Comparison of ENCODE assay signal across 8 mouse cellular contexts in genomic region chr6:52175864-52176263, GRCm38 (mm10). TPM values are rescaled to one million over a fixed set of nuclear protein-coding genes. Genes with fewer than 3 reads are reported as not detected.
A peak's percentile ranks its signal among the peaks of the same experiment; 100 is the strongest.
DNase-seq lines count a peak whose midpoint lies in the region; ATAC-seq and TF ChIP-seq lines count a peak whose summit lies in the region.

No protein-coding gene starts in this region.

- no peak overlapping the region for H3K9ac ChIP-seq in forebrain, embryonic 12.5 days
- H3K9ac ChIP-seq in forebrain, embryonic 13.5 days = no peak overlapping the region
- H3K9ac ChIP-seq in embryonic facial prominence, embryonic 12.5 days = no peak overlapping the region; the same call in 1 of the 2 replicates
- H3K9ac ChIP-seq in kidney, embryonic 15.5 days = peak overlapping the region; percentile 78

- no peak for TF ChIP-seq POLR2A in thymus, adult 2 months (IDR thresholded peaks at IDR 0.05; ENCODE audit: control insufficient read depth, extremely low read depth, insufficient read depth, low read length, poor library complexity)

- H3K4me2 ChIP-seq in forebrain, embryonic 12.5 days = no peak overlapping the region
- H3K4me2 ChIP-seq in forebrain, embryonic 13.5 days = no peak overlapping the region
- H3K4me2 ChIP-seq in embryonic facial prominence, embryonic 12.5 days (replicated peaks) = peak overlapping the region; percentile 13; the same call in 1 of the 2 replicates
- H3K4me2 ChIP-seq in kidney, embryonic 15.5 days = peak overlapping the region; percentile 67

- 1% methylated on average over 23 of the region's 35 CpGs for WGBS in forebrain, embryonic 12.5 days
- 3% methylated on average over 15 of the region's 35 CpGs for WGBS in forebrain, embryonic 13.5 days
- 0% methylated on average over 9 of the region's 35 CpGs for WGBS in embryonic facial prominence, embryonic 12.5 days
- WGBS in kidney, embryonic 15.5 days = 0% methylated on average over 18 of the region's 35 CpGs
- WGBS in thymus, adult 2 months = 74% methylated on average over 35 of the region's 35 CpGs

- peak overlapping the region; percentile 15 for H3K4me3 ChIP-seq in forebrain, embryonic 12.5 days (replicated peaks)
- no peak overlapping the region for H3K4me3 ChIP-seq in forebrain, embryonic 13.5 days
- H3K4me3 ChIP-seq in embryonic facial prominence, embryonic 12.5 days = peak overlapping the region; percentile 23
- peak overlapping the region; percentile 62 for H3K4me3 ChIP-seq in kidney, embryonic 15.5 days (replicated peaks)
- H3K4me3 ChIP-seq in thymus, adult 2 months (ENCODE audit: control insufficient read depth, insufficient read depth, low read length) = no peak overlapping the region

- no peak overlapping the region for H3K27ac ChIP-seq in forebrain, embryonic 12.5 days
- H3K27ac ChIP-seq in forebrain, embryonic 13.5 days = no peak overlapping the region
- H3K27ac ChIP-seq in embryonic facial prominence, embryonic 12.5 days = 0 out of 2 replicates have a peak overlapping the region, but pooled peaks have one; percentile 56
- peak overlapping the region; percentile 98 for H3K27ac ChIP-seq in kidney, embryonic 15.5 days
- H3K27ac ChIP-seq in thymus, adult 2 months (ENCODE audit: control insufficient read depth, insufficient read depth, low read length) = no peak overlapping the region

- no peak for ATAC-seq in forebrain, embryonic 12.5 days (ENCODE audit: low FRiP score)
- no peak for ATAC-seq in forebrain, embryonic 13.5 days
- ATAC-seq in embryonic facial prominence, embryonic 12.5 days (ENCODE audit: insufficient number of reproducible peaks, insufficient read depth, low FRiP score, low TSS enrichment) = no peak
- peak; percentile 29 for ATAC-seq in kidney, embryonic 15.5 days (replicated peaks; ENCODE audit: low FRiP score)

- H3K4me1 ChIP-seq in forebrain, embryonic 12.5 days = peaks cover 13% of the 10 kb centered on the region
- peaks cover 7% of the 10 kb centered on the region; the same call in 1 of the 2 replicates for H3K4me1 ChIP-seq in forebrain, embryonic 13.5 days
- peaks cover 7% of the 10 kb centered on the region; the same call in 1 of the 2 replicates for H3K4me1 ChIP-seq in embryonic facial prominence, embryonic 12.5 days
- H3K4me1 ChIP-seq in kidney, embryonic 15.5 days = peaks cover 87% of the 10 kb centered on the region
- no peaks in the 10 kb centered on the region for H3K4me1 ChIP-seq in thymus, adult 2 months (replicated peaks; ENCODE audit: control insufficient read depth, insufficient read depth, low read length)

- no peaks in the 10 kb centered on the region for H3K9me3 ChIP-seq in forebrain, embryonic 12.5 days
- no peaks in the 10 kb centered on the region for H3K9me3 ChIP-seq in forebrain, embryonic 13.5 days (replicated peaks)
- H3K9me3 ChIP-seq in embryonic facial prominence, embryonic 12.5 days = no peaks in the 10 kb centered on the region
- no peaks in the 10 kb centered on the region for H3K9me3 ChIP-seq in kidney, embryonic 15.5 days (replicated peaks)

- DNase-seq in lung, postnatal 14 days = peak; percentile 75
- DNase-seq in gastrocnemius, postnatal 10 days = no peak
- no peak for DNase-seq in layer of hippocampus, adult 18-20 months (ENCODE audit: low spot score in 2 of 2)
- no peak for DNase-seq in thymus, adult 2 months

- H3K27me3 ChIP-seq in forebrain, embryonic 12.5 days = peaks cover 97% of the 10 kb centered on the region
- H3K27me3 ChIP-seq in forebrain, embryonic 13.5 days = peaks cover 99% of the 10 kb centered on the region
- peaks cover 95% of the 10 kb centered on the region for H3K27me3 ChIP-seq in embryonic facial prominence, embryonic 12.5 days
- no peaks in the 10 kb centered on the region for H3K27me3 ChIP-seq in kidney, embryonic 15.5 days
- no peaks in the 10 kb centered on the region for H3K27me3 ChIP-seq in thymus, adult 2 months (ENCODE audit: control insufficient read depth, insufficient read depth, low read length)

- no peak for TF ChIP-seq CTCF in thymus, adult 2 months (IDR thresholded peaks at IDR 0.05; ENCODE audit: borderline replicate concordance, control insufficient read depth, extremely low read depth, insufficient read depth, low read length, poor library complexity)

- no peaks in the 10 kb centered on the region for H3K36me3 ChIP-seq in forebrain, embryonic 12.5 days (replicated peaks)
- no peaks in the 10 kb centered on the region for H3K36me3 ChIP-seq in forebrain, embryonic 13.5 days (ENCODE audit: poor library complexity, severe bottlenecking)
- no peaks in the 10 kb centered on the region for H3K36me3 ChIP-seq in embryonic facial prominence, embryonic 12.5 days
- H3K36me3 ChIP-seq in kidney, embryonic 15.5 days = no peaks in the 10 kb centered on the region
- H3K36me3 ChIP-seq in thymus, adult 2 months (ENCODE audit: control insufficient read depth, insufficient read depth, low read length) = no peaks in the 10 kb centered on the region

RNA-seq across cellular contexts. Expression of gene 5730596B20Rik, which starts 1.4 kb away (rescaled TPM):
- polyA plus RNA-seq in forebrain, embryonic 12.5 days (2016; fragmentation: Nextera tagmentation; extraction: Ambion mirVana) = not detected in 2 replicates
- not detected in 2 replicates for polyA plus RNA-seq in forebrain, embryonic 13.5 days (2015; fragmentation: Nextera tagmentation; extraction: Ambion mirVana)
- polyA plus RNA-seq in embryonic facial prominence, embryonic 12.5 days (2016; fragmentation: Nextera tagmentation; extraction: Ambion mirVana) = 0.17 and 0.35 TPM in 2 replicates
- polyA plus RNA-seq in kidney, embryonic 15.5 days (2015; fragmentation: Nextera tagmentation; extraction: Ambion mirVana) = 2.1 and 2.4 TPM in 2 replicates
- under 1 TPM; 0.12 to 0.25 TPM for total RNA-seq in gastrocnemius, postnatal 10 days (2021)
- total RNA-seq in layer of hippocampus, adult 18-20 months (2021) = not detected
- polyA plus RNA-seq in thymus, adult 2 months (2012; rRNA removed) = 0.04 TPM in 1 of 2 replicates, not detected in the other

RNA-seq across cellular contexts. Expression of gene Hoxa2, which starts 11.2 kb away (rescaled TPM):
- not detected in 2 replicates for polyA plus RNA-seq in forebrain, embryonic 12.5 days (2016; fragmentation: Nextera tagmentation; extraction: Ambion mirVana)
- polyA plus RNA-seq in forebrain, embryonic 13.5 days (2015; fragmentation: Nextera tagmentation; extraction: Ambion mirVana) = not detected in 2 replicates
- polyA plus RNA-seq in embryonic facial prominence, embryonic 12.5 days (2016; fragmentation: Nextera tagmentation; extraction: Ambion mirVana) = 15.1 and 18.2 TPM in 2 replicates
- 2.2 and 3.6 TPM in 2 replicates for polyA plus RNA-seq in kidney, embryonic 15.5 days (2015; fragmentation: Nextera tagmentation; extraction: Ambion mirVana)
- total RNA-seq in gastrocnemius, postnatal 10 days (2021) = 1 to 10 TPM in 1 of 2 experiments, under 1 TPM in 1; 0.87 to 1.4 TPM
- not detected for total RNA-seq in layer of hippocampus, adult 18-20 months (2021)
- polyA plus RNA-seq in thymus, adult 2 months (2012; rRNA removed) = 0.85 and 1.4 TPM in 2 replicates

RNA-seq across cellular contexts. Expression of gene Hoxa4, which starts 15.7 kb away (rescaled TPM):
- polyA plus RNA-seq in forebrain, embryonic 12.5 days (2016; fragmentation: Nextera tagmentation; extraction: Ambion mirVana) = not detected in 2 replicates
- polyA plus RNA-seq in forebrain, embryonic 13.5 days (2015; fragmentation: Nextera tagmentation; extraction: Ambion mirVana) = not detected in 2 replicates
- 0.14 TPM in 1 of 2 replicates, not detected in the other for polyA plus RNA-seq in embryonic facial prominence, embryonic 12.5 days (2016; fragmentation: Nextera tagmentation; extraction: Ambion mirVana)
- 1.5 and 1.8 TPM in 2 replicates for polyA plus RNA-seq in kidney, embryonic 15.5 days (2015; fragmentation: Nextera tagmentation; extraction: Ambion mirVana)
- total RNA-seq in gastrocnemius, postnatal 10 days (2021) = 1 to 10 TPM; 7.5 to 8.5 TPM
- not detected for total RNA-seq in layer of hippocampus, adult 18-20 months (2021)
- polyA plus RNA-seq in thymus, adult 2 months (2012; rRNA removed) = 1.2 and 1.5 TPM in 2 replicates

RNA-seq across cellular contexts. Expression of gene Hoxa1, which starts 17.7 kb away (rescaled TPM):
- 0.19 and 0.31 TPM in 2 replicates for polyA plus RNA-seq in forebrain, embryonic 12.5 days (2016; fragmentation: Nextera tagmentation; extraction: Ambion mirVana)
- not detected in 2 replicates for polyA plus RNA-seq in forebrain, embryonic 13.5 days (2015; fragmentation: Nextera tagmentation; extraction: Ambion mirVana)
- 0.71 and 0.77 TPM in 2 replicates for polyA plus RNA-seq in embryonic facial prominence, embryonic 12.5 days (2016; fragmentation: Nextera tagmentation; extraction: Ambion mirVana)
- 0.64 and 0.81 TPM in 2 replicates for polyA plus RNA-seq in kidney, embryonic 15.5 days (2015; fragmentation: Nextera tagmentation; extraction: Ambion mirVana)
- total RNA-seq in gastrocnemius, postnatal 10 days (2021) = under 1 TPM in 1 of 2 experiments, not detected in 1; 0.18 TPM
- total RNA-seq in layer of hippocampus, adult 18-20 months (2021) = not detected
- 0.43 and 0.63 TPM in 2 replicates for polyA plus RNA-seq in thymus, adult 2 months (2012; rRNA removed)

RNA-seq across cellular contexts. Expression of gene Hoxa5, which starts 28.5 kb away (rescaled TPM):
- polyA plus RNA-seq in forebrain, embryonic 12.5 days (2016; fragmentation: Nextera tagmentation; extraction: Ambion mirVana) = not detected in 2 replicates
- polyA plus RNA-seq in forebrain, embryonic 13.5 days (2015; fragmentation: Nextera tagmentation; extraction: Ambion mirVana) = not detected in 2 replicates
- 0.33 and 0.34 TPM in 2 replicates for polyA plus RNA-seq in embryonic facial prominence, embryonic 12.5 days (2016; fragmentation: Nextera tagmentation; extraction: Ambion mirVana)
- polyA plus RNA-seq in kidney, embryonic 15.5 days (2015; fragmentation: Nextera tagmentation; extraction: Ambion mirVana) = 11.0 and 11.5 TPM in 2 replicates
- total RNA-seq in gastrocnemius, postnatal 10 days (2021) = 1 to 10 TPM; 2.6 to 3.7 TPM
- total RNA-seq in layer of hippocampus, adult 18-20 months (2021) = not detected
- polyA plus RNA-seq in thymus, adult 2 months (2012; rRNA removed) = 1.1 and 1.5 TPM in 2 replicates

Comparison
In these comparisons a context has a peak if more than half of its experiments do, and no peak if none do; other contexts are left out.
1. H3K4me3 ChIP-seq: peak in forebrain, embryonic 12.5 days (single experiment), embryonic facial prominence, embryonic 12.5 days (single experiment) and kidney, embryonic 15.5 days (single experiment); none in forebrain, embryonic 13.5 days (single experiment) and thymus, adult 2 months (single experiment).
2. H3K27ac ChIP-seq: peak in embryonic facial prominence, embryonic 12.5 days (single experiment) and kidney, embryonic 15.5 days (single experiment); none in forebrain, embryonic 12.5 days (single experiment), forebrain, embryonic 13.5 days (single experiment) and thymus, adult 2 months (single experiment).
3. H3K4me2 ChIP-seq: peak in embryonic facial prominence, embryonic 12.5 days (single experiment) and kidney, embryonic 15.5 days (single experiment); none in forebrain, embryonic 12.5 days (single experiment) and forebrain, embryonic 13.5 days (single experiment).